Mouse (Mus musculus): ENCODE data around the gene S100a1.

DNA sequence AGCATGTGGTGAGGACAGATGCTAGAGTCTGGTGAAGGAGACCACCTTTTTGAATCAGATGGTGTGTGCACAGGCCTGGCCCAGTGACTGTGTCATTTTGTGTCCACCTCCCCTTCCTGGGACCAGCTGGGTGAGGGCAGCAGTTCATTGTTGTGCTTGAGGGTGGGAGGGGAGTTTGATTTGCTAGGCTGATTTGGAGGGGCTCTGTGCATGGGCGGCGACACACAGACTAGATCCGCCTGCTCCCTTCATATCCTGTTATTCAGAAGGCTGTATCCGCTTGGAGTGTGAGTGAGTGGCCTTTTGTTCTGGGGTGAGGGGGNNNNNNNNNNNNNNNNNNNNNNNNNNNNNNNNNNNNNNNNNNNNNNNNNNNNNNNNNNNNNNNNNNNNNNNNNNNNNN lies 26.7 kb upstream of the S100a1 start:
- TF ChIP-seq EP300 (optimal IDR thresholded peaks at IDR 0.05): no peak
- no peak for TF ChIP-seq CTCF (IDR thresholded peaks at IDR 0.05; ENCODE audit: low read depth)

All from stomach, postnatal 0 days (tissue).